Mouse (Mus musculus) limb, embryonic 10.5 days (tissue): ENCODE measurements at regions not wholly inside any gene's neighbourhood (a gene's known extent, or its start where the extent isn't known, plus 50 kb on each side); places are given as distances from the start of the nearest gene placed in this dataset. TPM values are rescaled to one million over a fixed set of nuclear protein-coding genes. Genes with fewer than 3 reads are reported as not detected.

Experiments
- microRNA-seq: library from miRNA; unstranded; fragments of <30 nt; microRNA quantifications from one replicate; pipeline ENCODE4, GENCODE M21; 2017

Small RNA genes lying in the stretch of these regions (microRNA-seq; reads per million reads assigned to microRNA genes)
- gene Gm25507 = not detected
